Mouse (Mus musculus): ENCODE results near the gene Aadac. TPM values are rescaled to one million over a fixed set of nuclear protein-coding genes. Genes with fewer than 3 reads are reported as not detected.

The Aadac gene
- not detected for total RNA-seq (2021)

DNA sequence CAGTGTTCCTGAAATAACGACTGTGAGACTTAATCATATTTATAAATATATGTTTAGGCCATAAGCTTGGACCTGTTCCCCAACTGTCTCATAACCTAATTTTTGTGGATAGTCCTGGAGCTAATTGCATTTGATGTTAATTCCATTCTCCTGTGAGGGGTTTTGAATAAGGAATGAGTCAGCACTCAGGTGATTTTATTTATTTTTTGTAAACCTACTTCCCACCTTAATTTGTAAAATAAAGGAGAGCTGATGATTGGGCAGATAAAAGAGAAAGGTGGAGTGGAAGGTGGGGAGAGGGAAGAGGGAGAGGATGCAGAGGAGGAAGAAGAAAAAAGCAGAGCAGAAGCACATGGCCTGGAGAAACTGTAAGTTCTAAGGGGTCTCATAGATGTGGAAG lies at the start of gene Aadac:
TSS of gene Aadac (plus strand) at position 301 of the 400 bp plus-strand sequence.
- no peak for DNase-seq
- intact Hi-C loops (cut with DNase I): no loop called here

DNA sequence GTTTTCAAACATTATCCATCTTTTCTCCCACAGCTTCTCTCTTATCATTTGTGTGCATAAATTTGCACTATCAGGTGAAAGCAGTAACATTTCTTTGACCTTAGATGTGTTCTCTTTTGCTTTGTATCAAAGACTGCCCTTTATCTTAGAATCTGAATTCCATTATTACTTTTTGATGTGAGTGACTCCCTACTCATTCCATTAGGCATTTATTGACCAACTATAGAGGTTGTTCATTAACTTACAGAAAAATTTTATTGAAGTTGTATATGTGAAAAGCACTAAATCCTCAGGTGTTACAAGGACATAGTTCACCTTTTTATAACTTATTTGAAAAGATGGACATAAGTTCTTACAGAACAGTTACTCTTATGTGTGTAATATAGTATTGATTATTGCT lies 21.9 kb upstream of the Aadac start:
- no peak for DNase-seq
- intact Hi-C loops (cut with DNase I): no loop called here

DNA sequence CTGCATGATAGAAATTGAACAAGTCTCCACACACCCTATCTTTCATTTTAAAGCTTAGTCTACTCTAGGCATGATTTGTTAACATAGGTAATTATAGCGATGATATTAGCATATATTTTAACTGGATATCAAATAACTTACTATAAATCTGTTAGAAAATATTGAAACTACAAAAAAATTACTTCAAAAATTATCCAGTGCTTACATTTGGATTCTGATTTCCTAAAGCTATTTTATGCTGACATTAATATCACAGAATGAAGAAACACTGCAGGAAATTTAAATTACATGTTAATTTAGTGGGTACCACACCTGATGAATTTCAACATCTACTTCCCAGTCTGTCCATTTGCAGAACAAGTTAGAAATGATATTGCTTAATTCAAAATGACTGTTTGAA lies 19.1 kb upstream of the Aadac start, which contains the start of gene Aadacl2:
TSS of gene Aadacl2 (plus strand) at position 301 of the 400 bp plus-strand sequence.
- intact Hi-C loops (cut with DNase I): no loop called here
- DNase-seq: no peak

DNA sequence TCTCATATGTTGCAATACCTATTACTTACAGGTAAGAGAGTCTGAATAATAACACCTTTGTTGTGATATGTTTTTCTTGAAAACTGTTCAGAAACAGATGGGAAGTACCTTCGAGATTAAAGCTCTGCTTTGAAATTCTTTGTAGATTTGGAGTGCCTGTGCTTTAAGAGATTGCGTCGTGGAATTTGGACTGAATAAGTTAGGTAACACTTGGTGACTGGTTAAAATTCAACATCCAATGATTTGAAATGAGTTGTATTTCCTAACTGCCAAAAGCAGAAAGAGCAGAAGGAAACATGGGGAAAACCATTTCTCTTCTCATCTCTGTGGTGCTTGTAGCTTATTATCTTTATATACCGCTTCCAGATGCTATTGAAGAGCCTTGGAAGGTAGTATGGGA lies 6.0 kb downstream of the Aadac start:
- DNase-seq: no peak
- intact Hi-C loops (cut with DNase I): no loop called here

DNA sequence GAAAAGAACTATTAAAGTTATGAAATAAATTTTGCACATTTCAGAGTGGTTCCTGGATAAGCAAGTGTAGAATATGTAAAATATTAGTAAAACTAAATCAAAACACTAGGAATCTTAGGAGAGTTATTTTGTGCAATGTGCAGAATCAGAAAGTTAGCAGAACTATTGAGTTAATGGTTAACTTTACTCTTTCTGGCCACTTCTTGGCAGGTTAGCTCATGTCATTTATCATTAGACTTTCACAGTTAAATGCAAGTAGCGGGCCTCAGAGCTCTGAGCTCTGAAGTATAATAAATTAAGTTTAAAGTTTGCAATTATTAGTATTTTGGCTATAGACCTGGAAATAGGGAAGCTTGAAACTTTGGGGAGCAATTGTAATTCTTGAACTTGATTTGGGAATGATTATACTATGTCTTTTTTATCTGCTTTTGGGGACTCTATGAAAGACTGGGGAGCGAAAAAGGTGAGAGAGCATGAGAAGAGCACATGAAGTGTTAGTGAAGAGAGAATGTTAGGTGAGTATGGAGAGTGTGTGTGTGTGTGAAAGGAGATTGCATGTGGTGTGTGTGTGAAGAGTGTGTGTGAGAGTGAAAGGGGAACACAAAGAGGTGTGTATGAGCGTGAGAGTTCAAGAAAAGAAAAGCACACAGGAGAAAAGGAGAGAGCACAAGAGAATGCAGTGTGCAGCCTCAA lies 20.9 kb downstream of the Aadac start:
- intact Hi-C loops (cut with DNase I): no loop called here
- DNase-seq: no peak

DNA sequence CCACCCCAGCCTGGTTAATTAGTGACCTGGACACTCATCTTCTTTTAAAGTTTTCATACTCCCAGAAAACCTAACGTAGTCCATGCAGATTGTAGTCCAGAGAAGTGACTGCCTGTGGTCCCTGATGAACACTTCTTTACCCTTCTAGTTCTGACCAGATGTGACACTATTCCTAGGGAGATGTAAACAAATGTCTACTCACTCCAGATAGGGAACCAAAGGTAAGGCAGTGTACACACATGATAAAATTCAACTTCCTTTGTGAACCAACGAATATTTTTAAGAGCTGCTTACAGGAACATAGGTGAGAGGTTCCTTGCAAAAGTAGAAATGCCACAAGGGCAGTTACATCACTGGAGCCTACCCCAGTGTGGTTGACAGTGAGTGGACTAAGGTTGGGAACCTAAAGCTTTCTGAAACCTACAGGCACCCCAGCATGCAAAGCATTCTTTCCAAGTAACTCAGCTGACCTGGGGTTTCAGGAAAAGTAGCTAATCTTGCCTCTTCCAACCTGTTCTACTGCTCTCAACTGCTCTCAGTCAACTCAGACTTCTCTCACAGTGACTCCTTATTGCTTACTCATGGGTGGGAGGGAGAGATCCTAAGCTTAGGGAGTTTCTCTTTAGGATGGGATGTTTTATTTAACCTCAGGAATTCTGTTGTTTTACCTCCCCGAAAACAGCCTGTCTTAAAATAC lies 27.9 kb downstream of the Aadac start:
- DNase-seq: no peak
- intact Hi-C loops (cut with DNase I): no loop called here

DNA sequence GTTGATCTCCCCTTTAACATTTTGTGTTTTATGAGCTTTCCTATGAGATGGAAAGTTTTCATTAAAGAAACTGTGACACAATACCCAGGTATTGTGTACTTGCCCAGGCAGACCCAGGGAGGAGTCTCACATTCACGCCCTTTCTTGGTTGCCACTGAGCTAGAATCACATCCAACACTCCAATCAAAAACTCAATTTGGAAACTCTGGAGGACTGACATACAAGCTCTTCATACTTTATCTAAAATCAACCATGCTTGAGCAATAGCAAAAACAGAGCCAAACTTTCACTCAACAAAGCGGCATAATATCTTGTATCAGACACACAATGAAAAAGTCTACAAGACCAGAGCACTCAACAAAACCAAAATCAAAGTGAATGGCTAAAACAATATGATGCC lies 28.4 kb downstream of the Aadac start:
- DNase-seq: no peak
- intact Hi-C loops (cut with DNase I): no loop called here

DNA sequence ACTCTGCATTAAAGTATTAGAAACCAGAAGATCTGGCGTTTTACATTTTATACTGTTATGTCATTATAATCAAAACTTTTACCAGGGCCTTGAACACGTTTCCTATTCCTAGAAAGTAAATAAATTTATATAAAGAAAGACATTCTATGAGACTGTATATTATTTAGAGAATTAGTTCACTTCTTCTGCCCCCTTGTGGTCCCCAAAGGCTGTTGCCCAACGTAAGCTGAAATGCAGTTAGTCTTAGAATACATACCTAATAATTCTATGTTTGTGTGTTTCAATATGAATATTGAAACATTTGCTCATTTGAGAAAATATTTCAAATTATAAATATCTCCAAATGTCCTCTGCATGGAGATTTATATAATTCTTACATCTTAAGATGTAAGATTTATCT lies 30.9 kb downstream of the Aadac start:
- no peak for DNase-seq
- intact Hi-C loops (cut with DNase I): loop anchor here (5.0 kb wide), 1 partner anchor 184 kb away; no protein-coding TSS in a partner anchor

DNA sequence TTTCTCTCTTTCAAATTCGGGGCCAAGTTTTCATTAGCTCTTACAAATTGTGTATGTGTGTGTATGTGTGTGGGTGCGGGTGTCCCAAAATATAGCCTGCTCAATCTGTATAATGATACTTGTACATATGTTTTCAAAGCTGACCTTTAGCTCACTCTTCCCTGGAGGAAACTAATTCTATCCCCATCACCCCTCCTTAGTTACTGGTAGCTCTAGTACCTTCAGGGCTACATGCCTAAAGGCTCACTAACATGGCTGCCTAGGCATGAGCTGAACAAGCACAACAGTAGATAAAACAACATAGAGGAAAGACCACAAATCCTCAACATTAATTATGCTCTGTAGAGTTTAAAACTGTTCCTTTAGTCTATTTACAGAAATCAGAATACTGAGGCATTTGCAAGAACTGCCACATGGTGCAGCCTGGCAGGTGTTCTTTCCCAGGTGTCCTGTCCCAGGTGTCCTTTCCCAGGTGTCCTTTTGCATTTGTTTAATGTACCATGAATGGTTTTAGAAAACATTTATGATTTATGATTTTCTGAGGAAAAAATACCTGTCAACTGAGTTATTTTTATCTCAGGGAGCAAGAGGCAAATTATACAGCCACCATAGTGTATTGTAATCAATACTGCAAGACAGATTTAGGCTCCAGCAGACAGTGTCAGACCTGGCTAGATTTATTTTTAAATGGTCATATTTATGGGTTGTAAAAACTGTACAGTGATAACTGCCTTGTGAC lies 31.7 kb downstream of the Aadac start:
- DNase-seq: no peak
- intact Hi-C loops (cut with DNase I): loop anchor here (5.0 kb wide), 1 partner anchor 185 kb away; no protein-coding TSS in a partner anchor

DNA sequence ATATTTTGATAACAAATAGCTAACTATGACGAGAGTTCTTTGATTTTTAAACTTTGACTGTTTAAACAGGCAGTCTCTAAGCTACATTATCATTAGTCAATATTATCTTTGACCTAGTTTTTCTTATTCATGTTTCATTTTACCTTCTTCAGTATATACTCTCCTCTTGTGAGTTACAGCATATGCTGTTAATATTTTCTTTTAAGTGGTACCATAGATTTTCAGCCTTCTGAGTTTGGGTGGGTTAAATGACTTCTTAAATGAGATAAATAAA lies 32.2 kb downstream of the Aadac start:
- no peak for DNase-seq
- intact Hi-C loops (cut with DNase I): loop anchor here (5.0 kb wide), 1 partner anchor 185 kb away; no protein-coding TSS in a partner anchor

DNA sequence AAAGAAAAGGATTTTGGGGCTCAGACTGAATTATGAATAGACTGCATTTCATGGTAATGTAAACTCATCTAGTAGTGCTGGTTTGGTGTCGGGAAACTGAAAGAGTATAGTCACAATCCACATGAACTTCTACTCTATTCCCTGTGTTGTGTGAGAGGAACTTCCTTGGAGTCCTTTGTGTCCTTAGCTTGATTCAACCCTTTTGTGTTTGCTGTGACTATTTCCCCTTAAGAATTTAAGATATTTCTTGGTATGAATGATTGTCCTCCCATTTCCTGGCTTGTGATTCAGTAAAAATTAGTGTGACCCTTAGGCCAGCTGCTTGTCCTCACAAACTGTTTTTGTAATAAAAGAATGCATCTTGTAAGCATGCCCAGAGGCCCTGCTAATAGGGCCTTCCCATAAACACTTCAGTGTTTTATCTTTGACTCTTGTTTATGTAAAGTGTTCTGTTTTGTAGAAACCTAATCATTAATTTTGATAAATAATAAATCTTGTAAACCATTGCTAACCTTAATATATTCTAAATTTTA lies 53.4 kb downstream of the Aadac start:
- no peak for DNase-seq
- intact Hi-C loops (cut with DNase I): no loop called here

DNA sequence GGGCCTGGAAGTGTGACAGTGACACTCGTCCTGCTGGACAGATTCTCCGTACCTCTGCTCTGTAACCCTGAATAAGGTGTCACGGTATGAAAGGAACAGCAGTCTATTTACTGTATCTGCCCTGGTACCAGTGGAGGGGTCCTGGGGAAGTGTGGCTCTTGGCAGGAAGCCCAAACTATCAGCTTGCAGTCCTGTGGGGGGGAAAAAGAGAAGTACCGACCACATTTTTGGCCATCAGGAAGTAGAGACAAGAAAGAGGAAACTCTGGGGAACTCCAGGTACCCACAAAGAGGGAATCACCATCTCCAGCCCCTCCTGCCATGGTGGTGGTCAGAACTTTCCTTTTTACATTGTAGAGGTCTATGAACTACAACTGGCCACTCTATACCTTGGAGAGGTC lies 55.1 kb downstream of the Aadac start:
- intact Hi-C loops (cut with DNase I): no loop called here
- peak; percentile 12 to 26 for DNase-seq

DNA sequence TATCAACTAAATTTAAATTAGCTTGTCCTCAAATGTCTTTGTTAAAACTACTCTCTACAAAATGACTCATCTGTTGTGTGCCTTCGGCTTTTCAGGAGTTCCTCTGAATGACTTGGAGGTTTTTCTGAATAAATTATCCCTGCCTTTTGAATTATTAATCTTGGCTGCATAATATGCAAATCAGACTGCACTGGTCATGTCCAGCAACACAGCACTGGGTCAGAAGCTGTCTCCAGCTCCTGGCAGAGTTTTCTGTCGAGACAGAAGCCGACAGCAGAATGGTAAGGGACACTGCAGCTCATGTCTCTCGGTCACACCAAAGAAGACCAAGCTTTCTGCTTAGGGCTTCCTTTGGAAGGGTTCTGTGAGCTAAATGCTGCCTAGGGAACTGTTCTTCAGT lies 56.1 kb downstream of the Aadac start, which contains the start of gene Sucnr1:
TSS of gene Sucnr1 (plus strand) at position 222 of the 400 bp plus-strand sequence.
- DNase-seq: peak in 1 of 2 experiments; percentile 3
- intact Hi-C loops (cut with DNase I): no loop called here

DNA sequence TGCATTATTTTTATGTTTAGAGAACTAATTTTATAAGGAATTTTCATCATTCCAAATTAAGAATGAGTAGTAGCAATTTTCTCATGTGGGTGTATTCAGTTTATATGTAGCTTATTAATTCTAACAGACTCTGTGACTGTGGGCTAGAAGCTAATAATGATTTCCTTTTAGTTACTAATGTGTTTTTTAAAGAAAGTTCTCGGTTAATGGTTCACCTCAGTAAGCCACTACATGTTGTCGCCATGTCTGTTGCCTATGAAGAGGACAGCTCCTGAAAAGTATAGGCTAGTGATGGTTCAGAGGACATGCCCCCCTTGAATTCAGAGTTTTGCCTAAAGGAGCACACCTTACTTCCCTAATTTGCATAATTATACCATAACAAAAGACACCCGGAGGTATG lies 57.2 kb downstream of the Aadac start:
- intact Hi-C loops (cut with DNase I): no loop called here
- DNase-seq: no peak

DNA sequence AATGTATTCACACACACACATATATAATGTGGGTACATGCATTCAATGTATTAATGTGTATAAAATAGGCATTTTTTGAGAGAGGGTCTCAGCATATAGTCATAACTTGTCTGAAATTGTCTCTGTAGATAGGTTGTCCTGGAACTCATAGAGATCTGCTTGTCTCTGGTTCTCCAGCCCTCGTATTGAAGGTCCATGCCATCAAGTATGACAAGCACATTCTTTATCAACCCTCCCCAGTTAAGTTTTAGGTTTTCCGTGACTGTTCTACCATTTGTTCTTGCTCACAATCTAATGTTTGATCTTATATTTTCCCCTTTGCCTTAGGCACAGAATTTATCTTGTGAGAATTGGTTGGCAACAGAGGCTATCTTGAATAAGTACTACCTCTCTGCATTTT lies 60.2 kb downstream of the Aadac start:
- intact Hi-C loops (cut with DNase I): no loop called here
- no peak for DNase-seq

Other genes starting within 250 kb of the Aadac start
- gene Gm8298, start 164.7 kb upstream of the Aadac start, total RNA-seq (2021): not detected
- not detected for gene C130079G13Rik, start 100.5 kb upstream of the Aadac start, total RNA-seq (2021)
- gene Aadacl2, start 19.0 kb upstream of the Aadac start, total RNA-seq (2021): not detected
- not detected for gene Sucnr1, start 56.2 kb downstream of the Aadac start, total RNA-seq (2021)

Measured in heart, postnatal 36 days (tissue).